In the genomic region with DNA sequence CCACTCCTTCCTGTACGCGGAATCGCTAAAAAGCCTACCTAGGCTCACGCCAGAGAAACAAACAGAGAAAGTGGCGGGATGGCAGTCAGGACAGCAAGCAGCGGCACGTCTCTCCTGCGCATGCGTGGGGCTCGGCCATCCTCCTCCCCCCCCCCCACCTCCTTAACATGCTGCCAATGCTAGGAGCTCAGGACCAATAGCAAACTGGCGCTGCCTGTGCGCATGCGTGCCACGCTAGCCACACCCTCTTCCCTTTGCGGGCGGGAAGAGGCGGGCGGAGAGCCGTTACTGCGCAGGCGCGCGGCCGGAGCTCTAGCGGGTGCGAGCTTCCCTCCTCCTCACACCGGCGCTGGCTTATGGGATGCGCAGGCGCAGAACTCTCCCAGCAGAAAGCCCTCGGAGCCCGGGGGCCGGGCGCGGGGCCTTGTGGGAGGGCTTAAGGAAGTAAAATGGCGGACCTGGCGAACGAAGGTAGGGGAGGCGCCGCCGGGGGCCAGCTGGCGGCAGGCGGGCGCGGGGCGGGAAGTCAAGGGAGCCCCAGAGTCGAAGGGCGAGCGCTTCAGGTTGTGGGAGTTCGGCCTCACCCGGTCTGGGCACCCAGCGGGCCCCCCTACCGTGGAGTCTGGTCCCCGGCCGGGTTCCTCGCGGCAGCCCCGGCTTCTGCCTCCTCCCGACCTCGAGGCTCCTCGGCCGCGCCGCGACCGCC, we compare ENCODE assay signal across 8 mouse cellular contexts. TPM values are rescaled to one million over a fixed set of nuclear protein-coding genes. Genes with fewer than 3 reads are reported as not detected.
DNase-seq lines count a peak whose midpoint lies in the region; ATAC-seq and TF ChIP-seq lines count a peak whose summit lies in the region.

A gene (plus strand): TSS at position 354 of the 706 bp plus-strand sequence.

- WGBS in embryonic facial prominence, embryonic 13.5 days, result under 1% methylated on average over 56 of the region's 66 CpGs
- WGBS in kidney, adult 2 months, result under 1% methylated on average over 66 of the region's 66 CpGs
- WGBS in limb, embryonic 12.5 days, result 1% methylated on average over 61 of the region's 66 CpGs
- under 1% methylated on average over 56 of the region's 66 CpGs for WGBS in midbrain, embryonic 15.5 days
- under 1% methylated on average over 47 of the region's 66 CpGs for WGBS in spleen, adult 2 months

- H3K9me3 ChIP-seq in embryonic facial prominence, embryonic 13.5 days, result no peaks in the 10 kb centered on the region
- H3K9me3 ChIP-seq in limb, embryonic 12.5 days, result no peaks in the 10 kb centered on the region
- H3K9me3 ChIP-seq in midbrain, embryonic 15.5 days, result no peaks in the 10 kb centered on the region

- peak; percentile 70 for TF ChIP-seq POLR2A in kidney, adult 2 months (IDR thresholded peaks at IDR 0.05; ENCODE audit: low read depth, low read length)
- peak; percentile 64 for TF ChIP-seq POLR2A in spleen, adult 2 months (IDR thresholded peaks at IDR 0.05; ENCODE audit: low read depth, low read length)

- TF ChIP-seq CTCF in kidney, adult 2 months (conservative IDR thresholded peaks at IDR 0.05; ENCODE audit: insufficient read depth, insufficient read length, low read depth, low read length), result no peak
- TF ChIP-seq CTCF in spleen, adult 2 months (IDR thresholded peaks at IDR 0.05; ENCODE audit: extremely low read depth, insufficient read depth, insufficient read length, insufficient replicate concordance), result no peak

- peak within 1 kb of the TSS; percentile 77 for H3K4me2 ChIP-seq in embryonic facial prominence, embryonic 13.5 days
- H3K4me2 ChIP-seq in limb, embryonic 12.5 days, result peak within 1 kb of the TSS; percentile 80
- peak within 1 kb of the TSS; percentile 80 for H3K4me2 ChIP-seq in midbrain, embryonic 15.5 days

- H3K36me3 ChIP-seq in embryonic facial prominence, embryonic 13.5 days, result peaks cover 27% of the 10 kb centered on the region
- no peaks in the 10 kb centered on the region for H3K36me3 ChIP-seq in kidney, adult 2 months (ENCODE audit: control insufficient read depth, insufficient read depth, low read length)
- H3K36me3 ChIP-seq in limb, embryonic 12.5 days, result peaks cover 34% of the 10 kb centered on the region
- no peaks in the 10 kb centered on the region; the same call in 1 of the 2 replicates for H3K36me3 ChIP-seq in midbrain, embryonic 15.5 days (replicated peaks)
- H3K36me3 ChIP-seq in spleen, adult 2 months (ENCODE audit: control insufficient read depth, insufficient read depth, low read length), result peaks cover 3% of the 10 kb centered on the region

- peak within 1 kb of the TSS; percentile 69 for H3K4me3 ChIP-seq in embryonic facial prominence, embryonic 13.5 days
- peak within 1 kb of the TSS; percentile 88 for H3K4me3 ChIP-seq in kidney, adult 2 months (ENCODE audit: insufficient read depth, low read depth, low read length)
- peak within 1 kb of the TSS; percentile 93 for H3K4me3 ChIP-seq in limb, embryonic 12.5 days (replicated peaks)
- H3K4me3 ChIP-seq in midbrain, embryonic 15.5 days, result peak within 1 kb of the TSS; percentile 96
- H3K4me3 ChIP-seq in spleen, adult 2 months (ENCODE audit: extremely low read depth, insufficient read depth, insufficient read length), result peak within 1 kb of the TSS; percentile 82

- ATAC-seq in embryonic facial prominence, embryonic 13.5 days (ENCODE audit: insufficient number of reproducible peaks, insufficient read depth, low FRiP score, low TSS enrichment, low read depth), result peak; percentile 89
- peak; percentile 86 for ATAC-seq in limb, embryonic 12.5 days (ENCODE audit: insufficient number of reproducible peaks, insufficient read depth, low FRiP score, low TSS enrichment, low read depth)
- ATAC-seq in midbrain, embryonic 15.5 days (replicated peaks), result peak; percentile 86

- peaks cover 3% of the 10 kb centered on the region for H3K27me3 ChIP-seq in embryonic facial prominence, embryonic 13.5 days
- no peaks in the 10 kb centered on the region for H3K27me3 ChIP-seq in kidney, adult 2 months (replicated peaks; ENCODE audit: control insufficient read depth, insufficient read depth, low read length)
- H3K27me3 ChIP-seq in limb, embryonic 12.5 days, result peaks cover 6% of the 10 kb centered on the region
- H3K27me3 ChIP-seq in midbrain, embryonic 15.5 days (replicated peaks), result 0 out of 2 replicates have a peak, but pooled peaks cover 3% of the 10 kb centered on the region
- no peaks in the 10 kb centered on the region for H3K27me3 ChIP-seq in spleen, adult 2 months (ENCODE audit: control insufficient read depth, insufficient read depth, low read length)

- peak; percentile 100 for DNase-seq in 3134 (ENCODE audit: extremely low read depth, insufficient read length, low spot score)
- peak; percentile 99 to 100 for DNase-seq in adrenal gland, postnatal 36 days
- DNase-seq in heart, adult 18-20 months, result peak; percentile 97 to 100
- peak; percentile 99 for DNase-seq in kidney, adult 2 months
- peak; percentile 99 for DNase-seq in spleen, adult 2 months (ENCODE audit: low read depth in 1 of 2, low spot score in 2 of 2)

- peak within 1 kb of the TSS; percentile 91 for H3K9ac ChIP-seq in embryonic facial prominence, embryonic 13.5 days
- peak within 1 kb of the TSS; percentile 97 for H3K9ac ChIP-seq in limb, embryonic 12.5 days (replicated peaks)
- H3K9ac ChIP-seq in midbrain, embryonic 15.5 days, result peak within 1 kb of the TSS; percentile 96

- H3K4me1 ChIP-seq in embryonic facial prominence, embryonic 13.5 days, result peaks cover 30% of the 10 kb centered on the region
- no peaks in the 10 kb centered on the region for H3K4me1 ChIP-seq in kidney, adult 2 months (ENCODE audit: control insufficient read depth, insufficient read depth, low read length)
- H3K4me1 ChIP-seq in limb, embryonic 12.5 days (replicated peaks), result peaks cover 16% of the 10 kb centered on the region
- peaks cover 45% of the 10 kb centered on the region for H3K4me1 ChIP-seq in midbrain, embryonic 15.5 days
- H3K4me1 ChIP-seq in spleen, adult 2 months (ENCODE audit: control insufficient read depth, insufficient read depth, insufficient read length), result peaks cover 6% of the 10 kb centered on the region

- H3K27ac ChIP-seq in embryonic facial prominence, embryonic 13.5 days, result peak within 1 kb of the TSS; percentile 89
- H3K27ac ChIP-seq in kidney, adult 2 months (ENCODE audit: insufficient read depth, low read depth, low read length), result peak within 1 kb of the TSS; percentile 96
- H3K27ac ChIP-seq in limb, embryonic 12.5 days, result peak within 1 kb of the TSS; percentile 92
- H3K27ac ChIP-seq in midbrain, embryonic 15.5 days, result peak within 1 kb of the TSS; percentile 83
- H3K27ac ChIP-seq in spleen, adult 2 months (ENCODE audit: insufficient read depth, low read length), result peak within 1 kb of the TSS; percentile 94

RNA-seq across cellular contexts. Expression of the gene that starts here (rescaled TPM):
- total RNA-seq in adrenal gland, postnatal 36 days (2021), result 10 to 100 TPM; 67.8 to 74.1 TPM
- polyA plus RNA-seq in embryonic facial prominence, embryonic 13.5 days (2015; fragmentation: Nextera tagmentation; extraction: Ambion mirVana), result 98.4 and 105 TPM in 2 replicates
- 10 to 100 TPM; 33.8 to 35.7 TPM for total RNA-seq in heart, adult 18-20 months (2021)
- polyA plus RNA-seq in kidney, adult 2 months (2012; rRNA removed), result 48.7 and 58.8 TPM in 2 replicates
- 110 and 116 TPM in 2 replicates for polyA plus RNA-seq in limb, embryonic 12.5 days (2016; fragmentation: Nextera tagmentation; extraction: Ambion mirVana)
- polyA plus RNA-seq in midbrain, embryonic 15.5 days (2015; fragmentation: Nextera tagmentation; extraction: Ambion mirVana), result 109 and 116 TPM in 2 replicates
- polyA plus RNA-seq in spleen, adult 2 months (2012; rRNA removed), result 72.6 and 89.6 TPM in 2 replicates

Comparison
In these comparisons a context has a peak if more than half of its experiments do, and no peak if none do; other contexts are left out.
1. Peak in every context shown above with its lines: DNase-seq, ATAC-seq, H3K4me3 ChIP-seq and H3K27ac ChIP-seq.